Mouse (Mus musculus) lung, adult 2 months (tissue): ENCODE data around the gene Tex46.

Experiments used
- CTCF ChIP-seq: fragments of 200-500 bp; IDR thresholded peaks from 2 replicates; pipeline ENCODE4 v1.5.1; 2011; ENCODE audit warnings: mild to moderate bottlenecking, low read length, control low read depth; ENCODE audit not compliant: insufficient read depth
- POLR2A ChIP-seq: fragments of 200-500 bp; IDR thresholded peaks from 2 replicates; pipeline ENCODE4 v1.6.1; 2011; ENCODE audit warnings: low read depth, mild to moderate bottlenecking, control low read depth, low read length, borderline replicate concordance; ENCODE audit errors: extremely low read depth

- TF ChIP-seq CTCF (no peak), POLR2A (no peak)
Measured at GRCm38 (mm10) chr4:136649480-136650196, 39.4 kb downstream of the Tex46 start.
